Mouse (Mus musculus): ENCODE data around the gene Ung. TPM values are rescaled to one million over a fixed set of nuclear protein-coding genes. Genes with fewer than 3 reads are reported as not detected.
A peak's percentile ranks its signal among the peaks of the same experiment; 100 is the strongest.

Ung gene
- polyA plus RNA-seq (2015; fragmentation: Nextera tagmentation; extraction: Ambion mirVana) = 44.6 and 47.5 TPM in 2 replicates

DNA sequence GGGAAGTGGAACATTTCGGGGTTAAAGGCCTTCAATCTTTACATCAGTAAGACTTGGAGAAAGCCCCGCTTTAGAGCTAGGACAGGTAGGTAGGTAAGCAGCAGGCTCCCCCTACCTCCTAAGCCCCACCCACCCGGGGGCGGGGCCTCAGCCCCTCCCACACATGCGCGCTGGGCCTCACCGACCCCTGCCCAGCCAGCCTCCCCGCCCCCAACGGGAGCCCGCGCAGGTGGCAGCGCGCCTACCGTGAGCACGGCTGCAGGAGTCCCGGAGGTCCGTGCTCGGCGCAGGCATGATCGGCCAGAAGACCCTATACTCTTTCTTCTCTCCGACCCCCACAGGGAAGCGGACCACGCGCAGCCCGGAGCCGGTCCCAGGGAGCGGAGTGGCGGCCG lies at the start of gene Ung:
Ung (plus strand) TSS at position 176 of the 395 bp plus-strand sequence.
- ATAC-seq (ENCODE audit: extremely low read depth, insufficient number of reproducible peaks, low FRiP score, low TSS enrichment) = peak; percentile 14; the same call in 1 of the 2 replicates
- WGBS = under 1% methylated on average over 29 of the region's 29 CpGs

DNA sequence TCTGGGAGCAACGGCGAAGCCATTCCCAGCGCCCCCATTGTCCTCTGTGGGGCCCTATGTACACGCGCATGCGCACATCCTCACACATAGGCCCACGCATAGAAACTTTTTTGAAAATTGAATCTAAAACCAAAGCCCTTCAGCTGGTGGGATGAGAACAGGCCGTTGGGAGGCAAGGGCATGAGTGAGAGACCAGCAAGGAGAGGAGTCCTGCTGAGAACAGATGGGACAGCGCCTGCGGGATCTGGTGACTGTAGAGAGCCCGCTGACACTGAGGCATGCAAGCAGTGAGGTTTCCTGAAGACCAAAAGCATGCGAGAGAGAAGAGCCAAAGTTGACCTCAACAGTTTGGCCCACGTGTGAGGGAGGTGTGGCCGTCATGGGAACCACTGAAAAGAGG lies 44.7 kb upstream of the Ung start:
- WGBS = 60% methylated on average over 14 of the region's 14 CpGs

More for the DNA sequence above, at the start of gene Ung:
- Histone ChIP-seq H3K4me3 (peak within 1 kb of the TSS; percentile 90), H3K9me3 (no peaks in the 10 kb centered on the region), H3K36me3 (peaks cover 14% of the 10 kb centered on the region), H3K9ac (peak within 1 kb of the TSS; percentile 84), H3K4me1 (peaks cover 45% of the 10 kb centered on the region), H3K27ac (replicated peaks) (peak within 1 kb of the TSS; percentile 81), H3K27me3 (replicated peaks) (no peaks in the 10 kb centered on the region), H3K4me2 (peak within 1 kb of the TSS; percentile 98)

DNA sequence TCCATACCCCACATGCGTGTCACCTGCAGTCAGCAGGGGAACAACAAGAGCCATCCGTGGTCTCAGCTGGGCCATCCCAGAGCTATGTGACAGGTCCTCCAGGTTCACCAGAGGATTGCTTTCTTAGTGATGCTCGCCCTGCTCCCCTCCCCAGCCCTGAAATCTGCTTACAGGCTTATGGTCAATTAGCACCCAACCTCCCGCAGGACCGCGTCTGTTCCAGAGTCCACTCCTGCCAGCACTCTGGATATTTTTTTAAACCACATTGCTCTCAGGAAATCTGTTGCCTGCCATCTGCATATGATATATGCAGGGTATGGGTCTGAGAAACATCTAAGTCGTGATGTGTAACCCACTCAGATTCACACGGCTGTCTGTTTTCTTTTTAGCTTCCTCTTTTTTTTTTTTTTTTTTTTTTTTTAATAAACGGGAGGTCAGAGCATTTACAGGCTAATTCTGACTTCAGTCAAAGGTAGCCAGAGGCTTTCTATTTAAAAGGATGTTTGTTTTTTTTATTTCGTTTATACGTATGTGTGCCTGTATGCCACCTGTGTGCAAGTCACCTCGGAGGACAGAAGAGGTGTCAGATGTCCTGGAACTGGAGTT lies 42.2 kb upstream of the Ung start:
- 68% methylated on average over 12 of the region's 12 CpGs for WGBS
- H3K9ac ChIP-seq = no peak overlapping the region
- H3K9me3 ChIP-seq = no peaks in the 10 kb centered on the region
- ATAC-seq (ENCODE audit: extremely low read depth, insufficient number of reproducible peaks, low FRiP score, low TSS enrichment) = no peak
- no peak overlapping the region for H3K4me3 ChIP-seq
- H3K36me3 ChIP-seq = no peaks in the 10 kb centered on the region
- H3K27me3 ChIP-seq (replicated peaks) = peaks cover 61% of the 10 kb centered on the region
- H3K4me1 ChIP-seq = peaks cover 5% of the 10 kb centered on the region; the same call in 1 of the 2 replicates
- no peak overlapping the region for H3K27ac ChIP-seq (replicated peaks)
- H3K4me2 ChIP-seq = no peak overlapping the region

More for the DNA sequence above, 44.7 kb upstream of the Ung start:
- no peak overlapping the region for H3K27ac ChIP-seq (replicated peaks)
- ATAC-seq (ENCODE audit: extremely low read depth, insufficient number of reproducible peaks, low FRiP score, low TSS enrichment) = no peak
- no peak overlapping the region for H3K4me2 ChIP-seq
- no peaks in the 10 kb centered on the region for H3K9me3 ChIP-seq
- H3K4me3 ChIP-seq = no peak overlapping the region
- no peak overlapping the region for H3K9ac ChIP-seq
- H3K27me3 ChIP-seq (replicated peaks) = peaks cover 45% of the 10 kb centered on the region
- H3K36me3 ChIP-seq = no peaks in the 10 kb centered on the region
- no peaks in the 10 kb centered on the region for H3K4me1 ChIP-seq

DNA sequence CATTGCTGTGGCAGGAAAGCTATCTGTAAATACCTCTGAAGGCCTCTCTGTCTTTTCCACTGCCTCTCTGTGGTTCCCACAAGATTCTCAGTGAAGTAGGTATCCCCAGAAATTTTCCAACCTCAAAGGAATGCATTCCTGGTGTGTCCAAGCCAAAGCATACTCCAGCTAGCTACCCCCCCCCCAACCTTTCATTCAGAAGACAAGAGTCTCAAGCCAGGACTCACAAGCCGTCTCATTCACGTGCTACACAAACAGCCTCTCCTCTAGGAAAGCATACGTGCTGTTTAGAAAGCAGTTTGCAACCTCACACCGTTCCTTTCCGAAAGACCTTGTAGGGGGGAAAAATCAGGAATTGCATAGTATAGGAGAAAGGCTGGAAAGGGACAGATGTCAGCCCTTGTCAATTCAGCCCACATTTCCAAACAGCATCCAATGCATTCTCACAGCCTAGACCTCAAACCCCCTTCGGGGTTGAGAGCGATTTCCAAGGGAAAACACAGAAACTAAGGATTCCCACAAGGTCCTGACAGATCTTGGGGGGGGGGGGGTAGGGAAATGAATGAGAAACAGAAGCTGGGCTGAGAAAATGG lies 39.7 kb upstream of the Ung start:
- WGBS = 21% methylated on average over 7 of the region's 7 CpGs
- H3K4me1 ChIP-seq = peaks cover 5% of the 10 kb centered on the region; the same call in 1 of the 2 replicates
- no peaks in the 10 kb centered on the region for H3K36me3 ChIP-seq
- no peak overlapping the region for H3K4me3 ChIP-seq
- ATAC-seq (ENCODE audit: extremely low read depth, insufficient number of reproducible peaks, low FRiP score, low TSS enrichment) = no peak
- no peak overlapping the region for H3K4me2 ChIP-seq
- H3K27ac ChIP-seq (replicated peaks) = no peak overlapping the region
- H3K9me3 ChIP-seq = no peaks in the 10 kb centered on the region
- no peak overlapping the region for H3K9ac ChIP-seq
- peaks cover 69% of the 10 kb centered on the region for H3K27me3 ChIP-seq (replicated peaks)

DNA sequence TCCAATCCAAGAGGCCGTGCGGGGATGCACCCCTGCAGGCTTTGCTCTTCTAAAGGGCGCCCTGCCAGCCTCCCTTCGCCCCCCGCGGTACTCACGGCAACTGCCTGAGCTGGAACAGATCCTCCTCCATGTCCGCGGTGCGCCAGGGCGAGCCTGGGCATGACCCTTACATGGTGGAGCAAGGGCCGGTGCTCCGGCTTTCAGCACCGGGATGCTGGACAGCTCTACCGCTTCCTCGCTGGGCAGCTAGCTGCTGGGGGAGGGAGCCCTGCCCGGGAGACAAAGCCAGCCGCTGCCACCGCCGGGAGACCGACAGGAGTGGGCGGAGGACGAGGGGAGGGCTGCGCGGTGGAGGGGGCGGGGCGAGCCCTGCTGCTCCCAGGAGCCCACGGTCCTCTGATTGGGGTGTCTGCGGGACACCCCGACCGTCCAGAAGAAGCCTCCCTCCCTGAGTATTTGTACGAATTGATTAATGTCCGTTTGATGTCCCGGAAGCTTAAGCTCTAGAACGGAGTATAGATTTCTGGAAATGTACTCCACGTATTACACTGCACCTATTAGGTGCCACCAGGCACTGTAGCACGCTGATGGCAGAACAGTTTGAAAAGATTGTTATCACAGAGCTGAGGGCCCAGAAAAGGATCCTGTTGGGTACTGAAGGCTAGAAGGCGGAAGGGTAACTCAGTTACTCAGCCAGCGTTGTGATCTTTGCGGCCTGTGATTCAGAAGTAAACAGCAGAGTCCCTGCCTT lies 39.0 kb upstream of the Ung start, which contains the start of gene Svop:
Svop (minus strand) TSS at position 514 of the 751 bp plus-strand sequence.
- H3K4me1 ChIP-seq = peaks cover 5% of the 10 kb centered on the region; the same call in 1 of the 2 replicates
- WGBS = 2% methylated on average over 40 of the region's 40 CpGs
- no peaks in the 10 kb centered on the region for H3K36me3 ChIP-seq
- peak within 1 kb of the TSS; percentile 66 for H3K4me2 ChIP-seq
- H3K9ac ChIP-seq = peak within 1 kb of the TSS; percentile 30; the same call in 1 of the 2 replicates
- H3K9me3 ChIP-seq = no peaks in the 10 kb centered on the region
- ATAC-seq (ENCODE audit: extremely low read depth, insufficient number of reproducible peaks, low FRiP score, low TSS enrichment) = no peak
- H3K27me3 ChIP-seq (replicated peaks) = peaks cover 68% of the 10 kb centered on the region
- peak within 1 kb of the TSS; percentile 31 for H3K4me3 ChIP-seq
- no peak within 1 kb of the TSS for H3K27ac ChIP-seq (replicated peaks)

DNA sequence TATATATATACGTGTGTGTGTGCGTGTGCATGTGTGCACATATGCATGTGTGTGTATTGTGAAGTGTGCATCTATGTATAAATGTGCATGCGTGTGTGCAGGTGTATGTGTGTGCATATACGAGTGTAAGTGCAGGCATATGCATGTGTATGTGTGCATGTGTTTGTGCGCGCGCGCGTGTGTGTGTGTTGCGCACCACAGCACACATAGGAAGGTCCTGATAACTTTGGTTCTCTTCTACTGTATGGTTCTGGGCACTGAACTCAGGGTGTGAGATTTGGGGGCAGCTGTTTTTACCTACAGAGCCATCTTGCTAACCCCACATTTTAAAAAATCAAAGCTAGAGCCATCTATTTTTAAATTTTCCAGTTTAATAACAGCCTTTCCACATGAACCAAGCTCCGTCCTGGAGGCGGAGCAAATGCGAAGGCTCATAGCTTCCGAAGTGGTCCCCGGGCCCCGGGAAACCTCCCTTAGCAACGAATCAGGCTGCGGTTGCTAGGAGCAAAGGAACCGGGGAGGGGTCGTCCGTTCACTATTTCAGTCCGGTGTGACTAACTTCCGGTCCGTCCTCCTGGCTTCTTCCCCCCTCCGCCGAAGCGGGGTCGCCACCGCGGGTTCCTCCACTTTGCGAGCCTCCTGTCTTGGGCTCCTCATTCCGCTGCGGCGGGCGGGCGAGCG lies 30.3 kb upstream of the Ung start:
- Histone ChIP-seq H3K9me3 (no peaks in the 10 kb centered on the region), H3K36me3 (peaks cover 19% of the 10 kb centered on the region), H3K4me1 (peaks cover 19% of the 10 kb centered on the region), H3K27me3 (replicated peaks) (peaks cover 7% of the 10 kb centered on the region; the same call in 1 of the 2 replicates), H3K4me2 (peak overlapping the region; percentile 97), H3K9ac (peak overlapping the region; percentile 91), H3K27ac (replicated peaks) (peak overlapping the region; percentile 26; the same call in 1 of the 2 replicates), H3K4me3 (peak overlapping the region; percentile 76)
- 7% methylated on average over 35 of the region's 37 CpGs for WGBS
- peak; percentile 67; the same call in 1 of the 2 replicates for ATAC-seq (ENCODE audit: extremely low read depth, insufficient number of reproducible peaks, low FRiP score, low TSS enrichment)

DNA sequence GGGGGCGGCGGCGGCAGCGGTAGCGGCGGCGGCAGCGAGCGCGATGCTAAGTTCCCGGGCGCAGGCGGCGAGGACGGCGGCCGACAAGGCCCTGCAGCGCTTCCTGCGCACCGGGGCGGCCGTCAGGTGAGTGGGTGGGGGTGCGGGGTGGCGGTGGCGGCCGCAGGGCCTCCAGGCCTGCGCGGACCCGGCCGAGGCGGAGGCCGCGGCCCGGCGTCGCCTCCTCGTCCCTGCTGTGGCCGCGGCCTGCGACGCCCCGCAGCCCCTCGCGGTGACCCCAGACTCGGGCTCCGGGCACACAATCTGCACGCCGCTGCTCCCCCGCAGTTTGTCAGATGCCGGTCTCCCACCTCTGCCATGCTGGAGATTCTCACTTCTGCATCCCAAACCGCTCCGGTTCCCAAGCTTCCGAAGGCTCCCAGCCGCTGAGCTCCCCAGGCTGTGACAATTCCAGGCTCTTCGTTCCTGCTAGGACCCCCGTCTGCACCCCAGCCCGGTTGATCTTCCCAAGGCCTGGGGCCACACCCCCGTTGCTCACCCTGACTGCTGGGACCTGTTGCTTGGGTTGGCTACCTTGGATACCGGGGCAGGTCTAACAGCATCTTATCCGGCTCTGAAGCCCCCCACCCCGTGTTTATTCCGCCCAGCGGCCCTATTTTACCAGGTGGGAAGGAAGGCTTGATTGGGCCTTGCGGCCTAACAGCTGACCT lies 29.6 kb upstream of the Ung start:
- WGBS = 2% methylated on average over 56 of the region's 64 CpGs
- Histone ChIP-seq H3K36me3 (peaks cover 26% of the 10 kb centered on the region), H3K27me3 (replicated peaks) (peaks cover 6% of the 10 kb centered on the region; the same call in 1 of the 2 replicates), H3K9ac (peak overlapping the region; percentile 91), H3K27ac (replicated peaks) (peak overlapping the region; percentile 26; the same call in 1 of the 2 replicates), H3K4me2 (peak overlapping the region; percentile 97), H3K9me3 (no peaks in the 10 kb centered on the region), H3K4me3 (peak overlapping the region; percentile 76), H3K4me1 (peaks cover 19% of the 10 kb centered on the region)
- ATAC-seq (ENCODE audit: extremely low read depth, insufficient number of reproducible peaks, low FRiP score, low TSS enrichment) = no peak

DNA sequence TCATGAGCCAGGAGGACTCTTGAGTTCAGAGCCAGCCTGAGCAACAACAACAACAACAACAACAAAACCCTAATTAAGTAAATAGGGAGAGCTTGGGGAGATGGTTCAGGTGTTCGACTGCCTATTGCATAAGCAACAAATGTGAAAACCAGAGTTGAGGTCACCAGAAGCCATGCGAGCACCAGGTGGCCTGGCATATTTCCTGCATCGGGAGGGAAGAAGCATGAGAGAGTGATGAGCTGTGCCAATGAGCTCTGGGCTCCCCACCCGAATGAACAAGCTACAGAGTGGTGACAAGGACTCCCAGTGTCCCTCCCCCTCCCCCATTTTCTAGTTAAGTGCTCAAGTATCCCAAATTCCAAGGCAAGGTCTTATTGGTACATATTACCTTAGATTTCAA lies 28.3 kb upstream of the Ung start:
- Histone ChIP-seq H3K27ac (replicated peaks) (no peak overlapping the region), H3K4me1 (peaks cover 19% of the 10 kb centered on the region), H3K4me2 (no peak overlapping the region), H3K9ac (no peak overlapping the region), H3K4me3 (no peak overlapping the region), H3K27me3 (replicated peaks) (peaks cover 6% of the 10 kb centered on the region; the same call in 1 of the 2 replicates), H3K36me3 (peaks cover 39% of the 10 kb centered on the region), H3K9me3 (no peaks in the 10 kb centered on the region)
- 77% methylated on average over 4 of the region's 4 CpGs for WGBS
- ATAC-seq (ENCODE audit: extremely low read depth, insufficient number of reproducible peaks, low FRiP score, low TSS enrichment) = no peak

DNA sequence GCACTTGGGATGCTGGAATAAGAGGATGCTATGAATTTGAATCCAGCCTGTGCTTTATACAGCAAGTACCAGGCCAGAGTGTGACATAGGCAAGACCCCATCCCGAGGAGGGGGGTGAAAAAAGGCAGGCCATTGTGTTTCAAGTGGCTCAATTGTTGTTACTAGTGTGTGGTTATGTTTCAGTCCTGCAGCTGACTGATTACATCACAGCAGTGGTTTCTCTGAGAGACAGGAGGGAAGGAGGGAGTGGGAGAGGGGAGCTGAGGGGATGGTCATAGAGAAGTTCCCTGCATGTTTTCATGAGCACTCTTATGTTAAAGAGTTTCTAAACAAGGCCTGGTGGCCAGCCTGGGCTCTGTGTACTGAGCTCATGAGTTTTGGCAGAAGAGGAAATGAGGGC lies 27.4 kb upstream of the Ung start:
- Histone ChIP-seq H3K4me3 (no peak overlapping the region), H3K36me3 (peaks cover 48% of the 10 kb centered on the region), H3K9me3 (no peaks in the 10 kb centered on the region), H3K4me2 (no peak overlapping the region), H3K27ac (replicated peaks) (no peak overlapping the region), H3K9ac (no peak overlapping the region), H3K27me3 (replicated peaks) (peaks cover 6% of the 10 kb centered on the region; the same call in 1 of the 2 replicates), H3K4me1 (peaks cover 19% of the 10 kb centered on the region)
- WGBS = 51% methylated on average over 1 of the region's 1 CpGs
- ATAC-seq (ENCODE audit: extremely low read depth, insufficient number of reproducible peaks, low FRiP score, low TSS enrichment) = no peak

DNA sequence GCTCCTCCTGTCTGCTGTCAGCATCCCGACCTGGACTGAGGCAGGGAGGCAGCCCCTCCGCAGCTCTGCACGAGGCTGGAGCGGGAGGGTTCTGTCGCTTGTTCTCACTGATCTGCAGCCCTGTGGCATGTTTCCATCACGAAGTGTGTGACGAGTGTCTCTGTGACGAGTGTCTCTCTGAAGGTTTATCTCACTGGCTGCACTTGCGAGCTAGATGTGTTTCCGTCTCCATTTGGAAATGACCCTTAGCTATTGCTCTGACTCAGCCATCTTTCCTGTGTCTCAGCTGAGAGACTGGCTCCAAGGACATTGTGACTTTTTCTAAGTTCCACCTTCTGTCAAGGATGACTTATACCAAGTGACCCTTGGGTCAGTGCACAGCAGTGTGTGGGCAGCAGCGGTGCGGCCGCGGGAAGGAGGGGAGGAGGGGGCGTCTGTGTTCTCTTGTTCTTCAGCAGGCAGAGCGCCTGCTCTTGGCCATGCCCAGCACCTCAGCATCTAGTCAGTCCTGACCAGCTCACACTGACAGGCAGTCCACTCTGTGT lies 23.7 kb upstream of the Ung start:
- no peaks in the 10 kb centered on the region for H3K9me3 ChIP-seq
- peaks cover 5% of the 10 kb centered on the region for H3K4me1 ChIP-seq
- H3K9ac ChIP-seq = no peak overlapping the region
- H3K4me2 ChIP-seq = no peak overlapping the region
- ATAC-seq (ENCODE audit: extremely low read depth, insufficient number of reproducible peaks, low FRiP score, low TSS enrichment) = no peak
- peaks cover 84% of the 10 kb centered on the region for H3K36me3 ChIP-seq
- no peak overlapping the region for H3K27ac ChIP-seq (replicated peaks)
- WGBS = 73% methylated on average over 16 of the region's 16 CpGs
- H3K4me3 ChIP-seq = no peak overlapping the region
- H3K27me3 ChIP-seq (replicated peaks) = no peaks in the 10 kb centered on the region
